Comparison of ENCODE assay signal across 9 mouse cellular contexts in the genomic region with DNA sequence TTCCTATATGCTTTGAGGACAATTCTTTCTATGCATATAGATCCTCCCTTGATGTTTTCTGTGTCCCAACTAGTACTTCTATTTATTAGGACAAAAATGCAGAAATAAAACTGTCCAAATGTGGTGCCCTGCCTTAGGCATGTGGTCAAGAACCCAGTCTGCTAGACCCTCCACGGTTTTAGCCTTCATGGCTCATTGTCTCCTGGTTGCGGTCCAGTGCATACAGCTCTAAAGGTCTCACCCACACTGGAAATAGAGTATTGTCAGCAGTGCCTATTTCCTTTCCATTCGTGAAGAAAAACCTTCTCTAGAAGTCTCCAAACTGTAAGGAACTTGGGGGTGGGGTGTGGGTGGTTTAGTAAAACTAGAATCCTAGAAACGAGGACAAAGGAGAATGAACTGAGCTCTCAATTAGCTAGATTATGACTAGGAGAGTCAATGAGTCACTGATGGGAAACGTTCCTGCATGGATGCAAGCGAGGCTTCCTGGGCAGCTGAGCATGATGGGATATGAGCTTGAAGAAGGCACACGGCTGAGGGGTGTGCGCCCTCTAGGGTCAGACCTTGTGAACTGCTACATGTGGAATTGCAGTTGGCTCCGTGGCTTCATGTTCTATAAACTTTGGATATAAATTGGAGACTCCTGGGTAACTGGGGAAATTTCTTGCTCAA. TPM values are rescaled to one million over a fixed set of nuclear protein-coding genes. Genes with fewer than 3 reads are reported as not detected.
DNase-seq lines count a peak whose midpoint lies in the region; ATAC-seq and TF ChIP-seq lines count a peak whose summit lies in the region.
"Had no signal": no experiment of that assay in that cellular context is flagged by ENCODE, and none has a peak within 500 bp of the region (broad histone marks: within the 10 kb centered on the region; RNA-seq: fewer than 3 reads in every experiment).

No protein-coding gene starts in this region.

- no peaks in the 10 kb centered on the region for H3K9me3 ChIP-seq in forebrain, postnatal 0 days (ENCODE audit: low read length)
- H3K9me3 ChIP-seq in limb, embryonic 10.5 days (replicated peaks) = no peaks in the 10 kb centered on the region

- no peak for TF ChIP-seq POLR2A in brain, embryonic 14.5 days (IDR thresholded peaks at IDR 0.05; ENCODE audit: borderline replicate concordance, extremely low read depth, insufficient read depth, insufficient read length, poor library complexity, severe bottlenecking)
- no peak for TF ChIP-seq POLR2A in myocyte (IDR thresholded peaks at IDR 0.05; ENCODE audit: insufficient read length, low read depth)

- H3K9ac ChIP-seq in forebrain, postnatal 0 days = no peak overlapping the region
- H3K9ac ChIP-seq: heart, embryonic 13.5 days had no signal

- no peaks in the 10 kb centered on the region for H3K27me3 ChIP-seq in forebrain, postnatal 0 days (ENCODE audit: insufficient read depth, low read length)
- H3K27me3 ChIP-seq in limb, embryonic 10.5 days (ENCODE audit: low read depth, poor library complexity, severe bottlenecking) = no peaks in the 10 kb centered on the region
- H3K27me3 ChIP-seq in myocyte (ENCODE audit: control insufficient read depth, insufficient read depth, insufficient read length) = no peaks in the 10 kb centered on the region
- H3K27me3 ChIP-seq: heart, embryonic 13.5 days had no signal

- peak; percentile 61 for DNase-seq in urinary bladder, postnatal 14 days (ENCODE audit: low spot score)
- no peak for DNase-seq in urinary bladder, adult 2 months (ENCODE audit: low spot score)
- DNase-seq in brain, embryonic 14.5 days (ENCODE audit: low read depth) = peak; percentile 82
- DNase-seq in forebrain, postnatal 0 days = peak; percentile 70
- DNase-seq in kidney, adult 9 months = peak; percentile 53
- DNase-seq in limb, embryonic 10.5 days (ENCODE audit: low spot score) = peak; percentile 59
- DNase-seq in thymus, postnatal 14 days = peak; percentile 25

- TF ChIP-seq CTCF in brain, embryonic 14.5 days (IDR thresholded peaks at IDR 0.05; ENCODE audit: borderline replicate concordance, extremely low read depth, insufficient read depth, insufficient read length) = peak; percentile 82
- TF ChIP-seq CTCF in forebrain, postnatal 0 days (IDR thresholded peaks at IDR 0.05; ENCODE audit: low read depth) = peak; percentile 78

- H3K27ac ChIP-seq in forebrain, postnatal 0 days (ENCODE audit: low read depth, low read length) = no peak overlapping the region
- no peak overlapping the region for H3K27ac ChIP-seq in limb, embryonic 10.5 days
- H3K27ac ChIP-seq: heart, embryonic 13.5 days had no signal

- H3K36me3 ChIP-seq in forebrain, postnatal 0 days (ENCODE audit: insufficient read depth) = no peaks in the 10 kb centered on the region
- H3K36me3 ChIP-seq in limb, embryonic 10.5 days = peaks cover 28% of the 10 kb centered on the region
- no peaks in the 10 kb centered on the region for H3K36me3 ChIP-seq in myocyte (ENCODE audit: control insufficient read depth, insufficient read depth)

- ATAC-seq in forebrain, postnatal 0 days = peak; percentile 70

- no peak overlapping the region for H3ac ChIP-seq in myocyte (ENCODE audit: control insufficient read depth, insufficient read length)

- H3K4me2 ChIP-seq in forebrain, postnatal 0 days (ENCODE audit: low read depth) = no peak overlapping the region
- H3K4me2 ChIP-seq in myocyte (ENCODE audit: low read depth) = peak overlapping the region; percentile 19
- H3K4me2 ChIP-seq: heart, embryonic 13.5 days had no signal

- no peak overlapping the region for H3K4me3 ChIP-seq in forebrain, postnatal 0 days (ENCODE audit: low read depth, low read length)
- H3K4me3 ChIP-seq in limb, embryonic 10.5 days = no peak overlapping the region
- no peak overlapping the region for H3K4me3 ChIP-seq in myocyte
- H3K4me3 ChIP-seq: heart, embryonic 13.5 days had no signal

- H3K79me2 ChIP-seq in myocyte (ENCODE audit: control insufficient read depth, insufficient read depth) = no peaks in the 10 kb centered on the region

- WGBS in forebrain, postnatal 0 days = 37% methylated on average over 9 of the region's 9 CpGs
- 46% methylated on average over 9 of the region's 9 CpGs for WGBS in limb, embryonic 10.5 days

- H3K4me1 ChIP-seq in forebrain, postnatal 0 days (ENCODE audit: insufficient read depth) = 0 out of 2 replicates have a peak, but pooled peaks cover 8% of the 10 kb centered on the region
- H3K4me1 ChIP-seq in limb, embryonic 10.5 days = peaks cover 13% of the 10 kb centered on the region

TF ChIP-seq in myocyte, 11 proteins besides CTCF, POLR2A, EP300 and RAD21:
- TF ChIP-seq REST (IDR thresholded peaks at IDR 0.05; ENCODE audit: insufficient read depth, insufficient read length) (no peak), TCF3 (IDR thresholded peaks at IDR 0.05; ENCODE audit: insufficient read length, low read depth) (no peak), MAX (IDR thresholded peaks at IDR 0.05; ENCODE audit: low read depth) (no peak), USF1 (IDR thresholded peaks at IDR 0.05; ENCODE audit: low read depth) (no peak), POLR2AphosphoS2 (IDR thresholded peaks at IDR 0.05; ENCODE audit: insufficient read length, low read depth) (no peak), E2F4 (IDR thresholded peaks at IDR 0.05; ENCODE audit: insufficient read depth) (no peak), MYOD1 (IDR thresholded peaks at IDR 0.05; ENCODE audit: control insufficient read depth in 1 of 3, insufficient read length in 2 of 3, low read depth in 2 of 3) (no peak), MYOG (IDR thresholded peaks at IDR 0.05; ENCODE audit: control insufficient read depth in 1 of 3, insufficient read depth in 1 of 3, insufficient read length in 2 of 3, low read depth in 2 of 3) (no peak), CEBPB (IDR thresholded peaks at IDR 0.05; ENCODE audit: insufficient read depth, poor library complexity, severe bottlenecking) (no peak), SRF (IDR thresholded peaks at IDR 0.05; ENCODE audit: control insufficient read depth, insufficient read length, low read depth) (no peak), TCF12 (IDR thresholded peaks at IDR 0.05; ENCODE audit: insufficient read depth, poor library complexity, severe bottlenecking) (no peak)

RNA-seq across cellular contexts. Expression of gene Cfap44, which starts 2.6 kb away (rescaled TPM):
- 0.04 and 0.21 TPM in 2 replicates for polyA plus RNA-seq in urinary bladder, adult 2 months (2012; rRNA removed)
- polyA plus RNA-seq in brain, embryonic 14.5 days (2012; rRNA removed) = 6.4 and 11.1 TPM in 2 replicates
- 5.6 and 9.6 TPM in 2 replicates for total RNA-seq in forebrain, postnatal 0 days (2014; rRNA removed)
- polyA plus RNA-seq in forebrain, postnatal 0 days (2015; fragmentation: Nextera tagmentation; extraction: Ambion mirVana) = 1.2 and 2.5 TPM in 2 replicates
- 0.06 and 0.26 TPM in 2 replicates for polyA plus RNA-seq in limb, embryonic 10.5 days (2016; fragmentation: Nextera tagmentation; extraction: Ambion mirVana)
- not detected for polyA plus RNA-seq in myocyte (2012; fragmentation: generic; extraction: Trizol)
- polyA plus RNA-seq: heart, embryonic 13.5 days had no signal

RNA-seq across cellular contexts. Expression of gene Spice1, which starts 45.1 kb away (rescaled TPM):
- 27.1 and 41.0 TPM in 2 replicates for polyA plus RNA-seq in urinary bladder, adult 2 months (2012; rRNA removed)
- 16.6 and 24.8 TPM in 2 replicates for polyA plus RNA-seq in brain, embryonic 14.5 days (2012; rRNA removed)
- 13.2 and 14.5 TPM in 2 replicates for total RNA-seq in forebrain, postnatal 0 days (2014; rRNA removed)
- 7.1 and 12.0 TPM in 2 replicates for polyA plus RNA-seq in forebrain, postnatal 0 days (2015; fragmentation: Nextera tagmentation; extraction: Ambion mirVana)
- 27.5 and 31.2 TPM in 2 replicates for polyA plus RNA-seq in limb, embryonic 10.5 days (2016; fragmentation: Nextera tagmentation; extraction: Ambion mirVana)
- 4.1 TPM for polyA plus RNA-seq in myocyte (2012; fragmentation: generic; extraction: Trizol)

RNA-seq across cellular contexts. Expression of gene Sidt1, which starts 59.0 kb away (rescaled TPM):
- polyA plus RNA-seq in urinary bladder, adult 2 months (2012; rRNA removed) = 35.5 and 39.2 TPM in 2 replicates
- polyA plus RNA-seq in brain, embryonic 14.5 days (2012; rRNA removed) = 5.1 and 7.9 TPM in 2 replicates
- total RNA-seq in forebrain, postnatal 0 days (2014; rRNA removed) = 13.4 and 22.0 TPM in 2 replicates
- 10.0 and 12.7 TPM in 2 replicates for polyA plus RNA-seq in forebrain, postnatal 0 days (2015; fragmentation: Nextera tagmentation; extraction: Ambion mirVana)
- polyA plus RNA-seq in limb, embryonic 10.5 days (2016; fragmentation: Nextera tagmentation; extraction: Ambion mirVana) = not detected in 2 replicates
- not detected for polyA plus RNA-seq in myocyte (2012; fragmentation: generic; extraction: Trizol)
- polyA plus RNA-seq: heart, embryonic 13.5 days had no signal
